Mouse (Mus musculus): ENCODE measurements at regions not wholly inside any gene's neighbourhood (a gene's known extent, or its start where the extent isn't known, plus 50 kb on each side); places are given as distances from the start of the nearest gene placed in this dataset.

- H3K36me3 ChIP-seq (ENCODE audit: insufficient read depth, low read length): no peaks in the 10 kb centered on the region
- no peak overlapping the region for H3K9ac ChIP-seq (replicated peaks; ENCODE audit: low read length)
- H3K4me1 ChIP-seq (ENCODE audit: insufficient read depth, low read length): no peaks in the 10 kb centered on the region
- no peak overlapping the region for H3K4me2 ChIP-seq (replicated peaks; ENCODE audit: low read depth, low read length)
- ATAC-seq (ENCODE audit: low FRiP score, low TSS enrichment): peak; percentile 49; the same call in 1 of the 2 replicates
- WGBS: 59% methylated on average over 12 of the region's 12 CpGs
- no peaks in the 10 kb centered on the region for H3K9me3 ChIP-seq (ENCODE audit: low read length)
- H3K27me3 ChIP-seq (ENCODE audit: insufficient read depth, low read length): no peaks in the 10 kb centered on the region
- H3K27ac ChIP-seq (ENCODE audit: low read length): 0 out of 2 replicates have a peak overlapping the region, but pooled peaks have one; percentile 34
- no peak overlapping the region for H3K4me3 ChIP-seq (ENCODE audit: low read length)
These were observed 200.6 kb upstream of the Tgfbr2 start for GRCm38 (mm10) chr9:116375658-116376357.

GRCm38 (mm10) chr9:116374343-116374742, 199.2 kb upstream of the Tgfbr2 start:
- ATAC-seq (ENCODE audit: low FRiP score, low TSS enrichment): no peak
- 84% methylated on average over 4 of the region's 4 CpGs for WGBS
- Histone ChIP-seq H3K36me3 (ENCODE audit: insufficient read depth, low read length) (no peaks in the 10 kb centered on the region), H3K4me1 (ENCODE audit: insufficient read depth, low read length) (no peaks in the 10 kb centered on the region), H3K4me3 (ENCODE audit: low read length) (no peak overlapping the region), H3K4me2 (replicated peaks; ENCODE audit: low read depth, low read length) (no peak overlapping the region), H3K27ac (ENCODE audit: low read length) (no peak overlapping the region), H3K27me3 (ENCODE audit: insufficient read depth, low read length) (no peaks in the 10 kb centered on the region), H3K9ac (replicated peaks; ENCODE audit: low read length) (no peak overlapping the region), H3K9me3 (ENCODE audit: low read length) (no peaks in the 10 kb centered on the region)

GRCm38 (mm10) chr9:116373396-116373795, 198.2 kb upstream of the Tgfbr2 start:
- ATAC-seq (ENCODE audit: low FRiP score, low TSS enrichment): no peak
- WGBS: 72% methylated on average over 3 of the region's 3 CpGs
- H3K9me3 ChIP-seq (ENCODE audit: low read length): no peaks in the 10 kb centered on the region
- H3K27me3 ChIP-seq (ENCODE audit: insufficient read depth, low read length): no peaks in the 10 kb centered on the region
- no peak overlapping the region for H3K27ac ChIP-seq (ENCODE audit: low read length)
- no peak overlapping the region for H3K9ac ChIP-seq (replicated peaks; ENCODE audit: low read length)
- no peaks in the 10 kb centered on the region for H3K36me3 ChIP-seq (ENCODE audit: insufficient read depth, low read length)
- no peak overlapping the region for H3K4me3 ChIP-seq (ENCODE audit: low read length)
- no peaks in the 10 kb centered on the region for H3K4me1 ChIP-seq (ENCODE audit: insufficient read depth, low read length)
- no peak overlapping the region for H3K4me2 ChIP-seq (replicated peaks; ENCODE audit: low read depth, low read length)

GRCm38 (mm10) chr9:116369059-116369718, 194.0 kb upstream of the Tgfbr2 start:
- H3K4me1 ChIP-seq (ENCODE audit: insufficient read depth, low read length): no peaks in the 10 kb centered on the region
- no peak overlapping the region for H3K4me3 ChIP-seq (ENCODE audit: low read length)
- H3K27ac ChIP-seq (ENCODE audit: low read length): no peak overlapping the region
- H3K9ac ChIP-seq (replicated peaks; ENCODE audit: low read length): no peak overlapping the region
- H3K4me2 ChIP-seq (replicated peaks; ENCODE audit: low read depth, low read length): no peak overlapping the region
- no peaks in the 10 kb centered on the region for H3K36me3 ChIP-seq (ENCODE audit: insufficient read depth, low read length)
- no peaks in the 10 kb centered on the region for H3K9me3 ChIP-seq (ENCODE audit: low read length)
- no peaks in the 10 kb centered on the region for H3K27me3 ChIP-seq (ENCODE audit: insufficient read depth, low read length)
- no peak for ATAC-seq (ENCODE audit: low FRiP score, low TSS enrichment)

- no peak overlapping the region for H3K4me2 ChIP-seq (replicated peaks; ENCODE audit: low read depth, low read length)
- no peak overlapping the region for H3K27ac ChIP-seq (ENCODE audit: low read length)
- no peaks in the 10 kb centered on the region for H3K4me1 ChIP-seq (ENCODE audit: insufficient read depth, low read length)
- 0 out of 2 replicates have a peak, but pooled peaks cover 4% of the 10 kb centered on the region for H3K36me3 ChIP-seq (ENCODE audit: insufficient read depth, low read length)
- peaks cover 7% of the 10 kb centered on the region for H3K9me3 ChIP-seq (ENCODE audit: low read length)
- H3K9ac ChIP-seq (replicated peaks; ENCODE audit: low read length): no peak overlapping the region
- 0 out of 2 replicates have a peak, but pooled peaks have one; percentile 51 for ATAC-seq (ENCODE audit: low FRiP score, low TSS enrichment)
- H3K27me3 ChIP-seq (ENCODE audit: insufficient read depth, low read length): no peaks in the 10 kb centered on the region
- no peak overlapping the region for H3K4me3 ChIP-seq (ENCODE audit: low read length)
- WGBS: 78% methylated on average over 7 of the region's 7 CpGs
These were observed 191.6 kb upstream of the Tgfbr2 start for GRCm38 (mm10) chr9:116366713-116367112.

GRCm38 (mm10) chr9:116366193-116366592, 191.0 kb upstream of the Tgfbr2 start:
- no peak overlapping the region for H3K9ac ChIP-seq (replicated peaks; ENCODE audit: low read length)
- ATAC-seq (ENCODE audit: low FRiP score, low TSS enrichment): no peak
- H3K36me3 ChIP-seq (ENCODE audit: insufficient read depth, low read length): 0 out of 2 replicates have a peak, but pooled peaks cover 4% of the 10 kb centered on the region
- peak overlapping the region; percentile 29; the same call in 1 of the 2 replicates for H3K27ac ChIP-seq (ENCODE audit: low read length)
- no peak overlapping the region for H3K4me2 ChIP-seq (replicated peaks; ENCODE audit: low read depth, low read length)
- no peaks in the 10 kb centered on the region for H3K27me3 ChIP-seq (ENCODE audit: insufficient read depth, low read length)
- H3K4me3 ChIP-seq (ENCODE audit: low read length): no peak overlapping the region
- no peaks in the 10 kb centered on the region for H3K4me1 ChIP-seq (ENCODE audit: insufficient read depth, low read length)
- H3K9me3 ChIP-seq (ENCODE audit: low read length): peaks cover 10% of the 10 kb centered on the region
- WGBS: 70% methylated on average over 9 of the region's 9 CpGs

GRCm38 (mm10) chr9:116365701-116366100, 190.5 kb upstream of the Tgfbr2 start:
- Histone ChIP-seq H3K36me3 (ENCODE audit: insufficient read depth, low read length) (0 out of 2 replicates have a peak, but pooled peaks cover 4% of the 10 kb centered on the region), H3K27ac (ENCODE audit: low read length) (no peak overlapping the region; the same call in 1 of the 2 replicates), H3K27me3 (ENCODE audit: insufficient read depth, low read length) (no peaks in the 10 kb centered on the region), H3K4me1 (ENCODE audit: insufficient read depth, low read length) (no peaks in the 10 kb centered on the region), H3K4me2 (replicated peaks; ENCODE audit: low read depth, low read length) (no peak overlapping the region), H3K9ac (replicated peaks; ENCODE audit: low read length) (no peak overlapping the region), H3K9me3 (ENCODE audit: low read length) (peaks cover 10% of the 10 kb centered on the region), H3K4me3 (ENCODE audit: low read length) (no peak overlapping the region)
- no peak for ATAC-seq (ENCODE audit: low FRiP score, low TSS enrichment)
- WGBS: 76% methylated on average over 3 of the region's 3 CpGs

- no peak overlapping the region for H3K9ac ChIP-seq (replicated peaks; ENCODE audit: low read length)
- H3K27me3 ChIP-seq (ENCODE audit: insufficient read depth, low read length): no peaks in the 10 kb centered on the region
- H3K4me3 ChIP-seq (ENCODE audit: low read length): no peak overlapping the region
- H3K9me3 ChIP-seq (ENCODE audit: low read length): peaks cover 10% of the 10 kb centered on the region
- 0 out of 2 replicates have a peak, but pooled peaks cover 4% of the 10 kb centered on the region for H3K36me3 ChIP-seq (ENCODE audit: insufficient read depth, low read length)
- 69% methylated on average over 12 of the region's 12 CpGs for WGBS
- no peak overlapping the region for H3K4me2 ChIP-seq (replicated peaks; ENCODE audit: low read depth, low read length)
- H3K27ac ChIP-seq (ENCODE audit: low read length): no peak overlapping the region
- no peak for ATAC-seq (ENCODE audit: low FRiP score, low TSS enrichment)
- H3K4me1 ChIP-seq (ENCODE audit: insufficient read depth, low read length): no peaks in the 10 kb centered on the region
These were observed 190.0 kb upstream of the Tgfbr2 start for GRCm38 (mm10) chr9:116365016-116365685.

GRCm38 (mm10) chr9:116361092-116361491, 185.9 kb upstream of the Tgfbr2 start:
- Histone ChIP-seq H3K27ac (ENCODE audit: low read length) (no peak overlapping the region), H3K36me3 (ENCODE audit: insufficient read depth, low read length) (0 out of 2 replicates have a peak, but pooled peaks cover 4% of the 10 kb centered on the region), H3K27me3 (ENCODE audit: insufficient read depth, low read length) (no peaks in the 10 kb centered on the region), H3K4me1 (ENCODE audit: insufficient read depth, low read length) (no peaks in the 10 kb centered on the region), H3K9me3 (ENCODE audit: low read length) (peaks cover 11% of the 10 kb centered on the region), H3K9ac (replicated peaks; ENCODE audit: low read length) (no peak overlapping the region), H3K4me3 (ENCODE audit: low read length) (no peak overlapping the region), H3K4me2 (replicated peaks; ENCODE audit: low read depth, low read length) (no peak overlapping the region)
- ATAC-seq (ENCODE audit: low FRiP score, low TSS enrichment): no peak
- WGBS: 88% methylated on average over 3 of the region's 3 CpGs

Measured in kidney, embryonic 16.5 days (tissue).